Mouse (Mus musculus) intestine, embryonic 16.5 days (tissue): ENCODE measurements around the gene Dnajc13. TPM values are rescaled to one million over a fixed set of nuclear protein-coding genes. Genes with fewer than 3 reads are reported as not detected.

Source experiments
- ATAC-seq: fragments of 200-750 bp; cut with Nextera tagmentation; 2 replicates; pipeline ENCODE4 v1.8.0; 2017; ENCODE audit warnings: moderate TSS enrichment, moderate library complexity
- H3K27ac ChIP-seq: fragments of 300-500 bp; sonication (generic); 2 replicates; pipeline ENCODE4 v1.5.1; 2014; ENCODE audit warnings: mild to moderate bottlenecking, low read length
- H3K27me3 ChIP-seq: fragments of 300-500 bp; sonication (generic); replicated peaks from 2 replicates; pipeline ENCODE4 v1.6.1; 2014; ENCODE audit warnings: low read length, control low read depth, mixed read lengths; ENCODE audit not compliant: control insufficient read depth, insufficient read depth
- H3K36me3 ChIP-seq: fragments of 300-500 bp; sonication (generic); 2 replicates; pipeline ENCODE4 v1.6.1; 2014; ENCODE audit warnings: low read length, control low read depth; ENCODE audit not compliant: control insufficient read depth, insufficient read depth
- H3K4me1 ChIP-seq: fragments of 300-500 bp; sonication (generic); 2 replicates; pipeline ENCODE4 v1.6.1; 2014; ENCODE audit warnings: low read length, control low read depth, mixed read lengths; ENCODE audit not compliant: control insufficient read depth, insufficient read depth
- H3K4me2 ChIP-seq: fragments of 300-500 bp; sonication (generic); 2 replicates; pipeline ENCODE4 v1.6.1; 2014; ENCODE audit warnings: low read depth, low read length, control low read depth
- H3K4me3 ChIP-seq: fragments of 300-500 bp; sonication (generic); 2 replicates; pipeline ENCODE4 v1.5.1; 2014; ENCODE audit warnings: mild to moderate bottlenecking, low read length
- H3K9ac ChIP-seq: fragments of 300-500 bp; sonication (generic); 2 replicates; pipeline ENCODE4 v1.6.1; 2014; ENCODE audit warnings: low read depth, low read length
- H3K9me3 ChIP-seq: fragments of 300-500 bp; sonication (generic); 2 replicates; pipeline ENCODE4 v1.6.1; 2016; ENCODE audit warnings: low read length, control low read depth; ENCODE audit not compliant: control insufficient read depth
- WGBS: fragments of 180-500 bp; shearing (Covaris S2); extraction: QIAGEN DNeasy Blood & Tissue Kit; methylation state at CpG from one replicate; pipeline ENCODE4 v1.1.7; 2014; 5-methylcytosine and 5-hydroxymethylcytosine counted together
- polyA plus RNA-seq: library from polyadenylated mRNA; unstranded; fragments of >200 nt; fragmentation: Nextera tagmentation; extraction: Ambion mirVana; gene quantifications from 2 replicates; pipeline ENCODE4 v1.2.1, GENCODE M21; 2015

The Dnajc13 gene
- polyA plus RNA-seq, 1 experiment from 2014 or later, result 21.5 TPM

GRCm38 (mm10) chr9:104148969-104149368, 113.8 kb downstream of the Dnajc13 start:
- peaks cover 3% of the 10 kb centered on the region; the same call in 1 of the 2 replicates for H3K36me3 ChIP-seq
- WGBS, result 92% methylated on average over 7 of the region's 7 CpGs
- no peak for ATAC-seq
- H3K4me2 ChIP-seq, result no peak overlapping the region
- H3K9ac ChIP-seq, result no peak overlapping the region
- no peaks in the 10 kb centered on the region for H3K27me3 ChIP-seq
- H3K4me1 ChIP-seq, result no peaks in the 10 kb centered on the region
- H3K4me3 ChIP-seq, result no peak overlapping the region
- H3K9me3 ChIP-seq, result no peaks in the 10 kb centered on the region
- H3K27ac ChIP-seq, result no peak overlapping the region

- no peaks in the 10 kb centered on the region for H3K27me3 ChIP-seq
- H3K9ac ChIP-seq, result no peak overlapping the region
- H3K4me3 ChIP-seq, result no peak overlapping the region
- H3K9me3 ChIP-seq, result no peaks in the 10 kb centered on the region
- H3K4me1 ChIP-seq, result no peaks in the 10 kb centered on the region
- WGBS, result 78% methylated on average over 7 of the region's 7 CpGs
- no peak overlapping the region for H3K4me2 ChIP-seq
- no peak for ATAC-seq
- H3K27ac ChIP-seq, result no peak overlapping the region
- peaks cover 3% of the 10 kb centered on the region; the same call in 1 of the 2 replicates for H3K36me3 ChIP-seq
These were observed 116.0 kb downstream of the Dnajc13 start for GRCm38 (mm10) chr9:104146683-104147082.

GRCm38 (mm10) chr9:104144314-104144996, 118.3 kb downstream of the Dnajc13 start:
- no peak overlapping the region for H3K4me2 ChIP-seq
- no peak for ATAC-seq
- H3K9ac ChIP-seq, result no peak overlapping the region
- H3K4me1 ChIP-seq, result no peaks in the 10 kb centered on the region
- H3K27ac ChIP-seq, result no peak overlapping the region
- H3K36me3 ChIP-seq, result no peaks in the 10 kb centered on the region
- no peak overlapping the region for H3K4me3 ChIP-seq
- WGBS, result 81% methylated on average over 8 of the region's 8 CpGs
- H3K27me3 ChIP-seq, result no peaks in the 10 kb centered on the region
- no peaks in the 10 kb centered on the region for H3K9me3 ChIP-seq

GRCm38 (mm10) chr9:104142805-104143204, 119.9 kb downstream of the Dnajc13 start:
- H3K27me3 ChIP-seq, result no peaks in the 10 kb centered on the region
- no peak overlapping the region for H3K4me2 ChIP-seq
- no peak overlapping the region for H3K9ac ChIP-seq
- H3K4me1 ChIP-seq, result no peaks in the 10 kb centered on the region
- no peaks in the 10 kb centered on the region for H3K36me3 ChIP-seq
- H3K9me3 ChIP-seq, result no peaks in the 10 kb centered on the region
- 0 out of 2 replicates have a peak, but pooled peaks have one; percentile 38 for ATAC-seq
- 59% methylated on average over 14 of the region's 14 CpGs for WGBS
- no peak overlapping the region for H3K27ac ChIP-seq
- no peak overlapping the region for H3K4me3 ChIP-seq

- H3K4me1 ChIP-seq, result no peaks in the 10 kb centered on the region
- H3K4me2 ChIP-seq, result no peak overlapping the region
- H3K27ac ChIP-seq, result no peak overlapping the region
- no peaks in the 10 kb centered on the region for H3K36me3 ChIP-seq
- WGBS, result 84% methylated on average over 6 of the region's 6 CpGs
- H3K27me3 ChIP-seq, result no peaks in the 10 kb centered on the region
- H3K4me3 ChIP-seq, result no peak overlapping the region
- ATAC-seq, result no peak
- no peaks in the 10 kb centered on the region for H3K9me3 ChIP-seq
- no peak overlapping the region for H3K9ac ChIP-seq
These were observed 122.4 kb downstream of the Dnajc13 start for GRCm38 (mm10) chr9:104140351-104140750.

- no peak overlapping the region for H3K27ac ChIP-seq
- 74% methylated on average over 9 of the region's 9 CpGs for WGBS
- H3K36me3 ChIP-seq, result no peaks in the 10 kb centered on the region
- H3K4me1 ChIP-seq, result no peaks in the 10 kb centered on the region
- no peak overlapping the region for H3K4me2 ChIP-seq
- H3K4me3 ChIP-seq, result no peak overlapping the region
- peak; percentile 86 for ATAC-seq
- no peak overlapping the region for H3K9ac ChIP-seq
- H3K9me3 ChIP-seq, result no peaks in the 10 kb centered on the region
- no peaks in the 10 kb centered on the region for H3K27me3 ChIP-seq
These were observed 132.5 kb downstream of the Dnajc13 start for GRCm38 (mm10) chr9:104130141-104130755.

GRCm38 (mm10) chr9:104128110-104128509, 134.6 kb downstream of the Dnajc13 start:
- no peak overlapping the region for H3K9ac ChIP-seq
- H3K27ac ChIP-seq, result no peak overlapping the region
- no peaks in the 10 kb centered on the region for H3K4me1 ChIP-seq
- no peak overlapping the region for H3K4me3 ChIP-seq
- H3K4me2 ChIP-seq, result no peak overlapping the region
- H3K36me3 ChIP-seq, result no peaks in the 10 kb centered on the region
- no peak for ATAC-seq
- H3K27me3 ChIP-seq, result no peaks in the 10 kb centered on the region
- WGBS, result 66% methylated on average over 2 of the region's 2 CpGs
- H3K9me3 ChIP-seq, result no peaks in the 10 kb centered on the region

- no peak within 1 kb of the TSS for H3K27ac ChIP-seq
- no peak within 1 kb of the TSS for H3K9ac ChIP-seq
- no peak within 1 kb of the TSS for H3K4me3 ChIP-seq
- no peak for ATAC-seq
- no peaks in the 10 kb centered on the region for H3K27me3 ChIP-seq
- no peaks in the 10 kb centered on the region for H3K9me3 ChIP-seq
- no peak within 1 kb of the TSS for H3K4me2 ChIP-seq
- 88% methylated on average over 3 of the region's 3 CpGs for WGBS
- H3K4me1 ChIP-seq, result no peaks in the 10 kb centered on the region
- H3K36me3 ChIP-seq, result no peaks in the 10 kb centered on the region
These were observed 135.9 kb downstream of the Dnajc13 start, which contains the start of gene Ackr4 for GRCm38 (mm10) chr9:104126833-104127232. TSS of gene Ackr4 (minus strand) at chr9:104126933.

- no peak overlapping the region for H3K9ac ChIP-seq
- H3K4me1 ChIP-seq, result no peaks in the 10 kb centered on the region
- no peaks in the 10 kb centered on the region for H3K27me3 ChIP-seq
- H3K9me3 ChIP-seq, result no peaks in the 10 kb centered on the region
- WGBS, result 32% methylated on average over 5 of the region's 5 CpGs
- H3K27ac ChIP-seq, result no peak overlapping the region
- H3K4me2 ChIP-seq, result no peak overlapping the region
- H3K4me3 ChIP-seq, result no peak overlapping the region
- no peak for ATAC-seq
- H3K36me3 ChIP-seq, result no peaks in the 10 kb centered on the region
These were observed 139.1 kb downstream of the Dnajc13 start for GRCm38 (mm10) chr9:104123622-104124021.
